Mouse (Mus musculus) embryo, embryonic 10 days (tissue): Measurements from ENCODE around the gene Diaph3.
A peak's percentile ranks its signal among the peaks of the same experiment; 100 is the strongest.

Source experiments
- DNase-seq: peaks from one replicate; pipeline ENCODE4 v3.0.0-alpha.2; 2015; ENCODE audit warnings: low spot score

Diaph3 gene

DNA sequence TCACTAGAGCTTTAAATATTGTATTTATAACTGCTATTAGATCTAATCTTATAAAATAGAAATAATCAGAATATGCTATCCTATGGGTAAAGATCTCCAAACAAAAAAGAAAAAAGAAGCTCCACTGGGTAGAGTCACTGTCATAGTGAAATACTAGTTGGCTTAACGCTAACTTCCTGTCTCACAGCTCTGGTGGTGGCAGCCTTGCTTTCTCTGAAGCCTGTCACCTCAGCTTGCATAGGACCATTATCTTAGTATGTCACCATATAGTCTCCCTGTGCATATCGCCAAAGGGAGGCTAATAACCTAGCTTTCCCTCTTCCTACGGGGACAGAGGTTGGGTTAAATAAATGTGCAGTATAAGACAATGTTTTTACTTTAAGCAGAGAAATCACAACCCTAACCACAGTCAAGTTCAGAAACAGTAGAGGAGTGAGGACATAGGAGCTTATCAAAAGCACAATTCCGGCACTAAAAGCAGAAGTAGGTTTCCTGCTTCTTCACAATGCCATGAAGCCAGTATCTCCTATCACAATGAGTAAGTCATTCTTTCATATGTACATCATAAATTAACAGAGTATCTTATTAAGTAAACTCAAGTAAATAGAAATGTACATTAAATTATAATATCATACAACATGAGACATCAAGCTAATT lies 293.8 kb downstream of the Diaph3 start:
- no peak for DNase-seq

- no peak for DNase-seq
Measured at GRCm38 (mm10) chr14:86844075-86844474, 297.0 kb downstream of the Diaph3 start.

DNA sequence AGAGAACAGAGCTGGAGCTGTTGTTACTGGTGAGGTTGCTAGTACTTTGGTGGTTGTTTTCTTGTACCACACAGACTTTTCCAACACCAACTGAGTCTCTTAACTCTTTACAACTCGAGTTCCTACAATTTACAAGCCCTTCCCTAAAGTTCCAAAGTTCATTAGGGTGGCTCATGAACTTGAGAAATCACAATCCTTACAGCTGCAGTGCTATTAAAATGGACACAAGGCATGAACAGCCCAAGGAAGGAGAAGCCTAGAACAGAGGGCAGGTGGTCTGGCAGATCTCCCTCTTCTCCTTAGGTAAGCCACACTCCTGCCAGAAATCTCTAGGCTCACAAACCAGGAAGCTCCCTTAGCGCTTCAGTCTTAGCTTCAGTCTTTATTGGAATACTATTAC lies 303.4 kb downstream of the Diaph3 start:
- DNase-seq, result no peak

GRCm38 (mm10) chr14:86834851-86835250 lies 306.2 kb downstream of the Diaph3 start:
- DNase-seq, result no peak

GRCm38 (mm10) chr14:86834269-86834668 lies 306.8 kb downstream of the Diaph3 start:
- no peak for DNase-seq

GRCm38 (mm10) chr14:86833003-86833402 lies 308.0 kb downstream of the Diaph3 start:
- DNase-seq, result no peak

GRCm38 (mm10) chr14:86816246-86816645 lies 324.8 kb downstream of the Diaph3 start:
- DNase-seq, result no peak

DNA sequence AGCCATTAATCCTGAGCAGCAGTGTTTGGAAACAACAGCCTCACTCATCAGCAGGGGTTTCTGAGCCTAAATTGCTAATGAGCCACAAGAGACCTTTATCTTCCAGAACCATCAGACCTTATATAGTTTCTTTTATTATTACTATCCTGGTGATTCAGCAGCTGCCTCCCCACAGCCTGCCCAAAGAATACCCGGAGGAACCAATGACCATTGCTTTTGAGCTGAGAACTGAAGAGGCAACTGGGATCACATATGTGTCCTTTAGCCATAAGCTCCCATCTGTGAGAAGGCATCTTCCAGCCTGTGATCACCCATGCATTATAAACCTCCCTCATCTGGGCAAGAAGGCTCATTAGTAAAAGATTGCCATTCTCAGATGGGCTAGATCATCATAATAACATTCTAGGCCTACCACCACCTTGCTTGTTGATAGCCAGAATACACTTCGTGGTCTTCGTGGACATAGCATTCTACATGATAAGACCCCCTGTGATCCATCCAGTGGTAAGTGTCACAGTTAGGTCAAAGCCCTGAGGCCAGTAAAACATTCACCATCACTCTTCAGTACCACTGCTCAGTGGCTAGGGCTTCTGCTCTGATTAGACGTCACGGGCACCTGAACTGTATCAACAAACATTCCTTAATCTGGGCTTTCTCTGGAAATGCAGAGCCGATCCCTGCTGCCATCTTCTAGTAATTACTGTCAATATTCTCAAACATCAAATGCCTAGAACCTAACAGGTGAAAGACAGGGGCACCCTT lies 352.0 kb downstream of the Diaph3 start:
- no peak for DNase-seq

DNA sequence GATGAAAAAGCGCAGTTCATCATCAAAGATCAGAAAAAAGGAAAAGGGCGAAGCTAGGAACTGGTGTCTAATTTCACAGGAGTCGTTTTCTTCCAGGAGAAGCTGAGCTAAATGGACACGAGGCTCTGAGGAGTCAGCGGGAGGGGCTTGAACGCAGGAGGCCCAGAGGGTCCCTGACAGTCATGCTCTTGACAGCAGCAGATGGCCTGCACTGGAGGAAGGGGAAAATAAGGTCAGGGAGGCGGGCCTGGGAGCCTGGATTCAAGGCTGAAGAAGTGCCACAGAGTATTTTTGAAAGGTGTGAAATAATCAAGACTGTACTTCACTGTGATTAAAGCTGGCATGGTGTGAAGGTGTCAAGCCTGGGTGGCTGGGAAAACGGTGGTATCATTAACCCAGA lies 354.2 kb downstream of the Diaph3 start:
- peak; percentile 81 for DNase-seq

DNA sequence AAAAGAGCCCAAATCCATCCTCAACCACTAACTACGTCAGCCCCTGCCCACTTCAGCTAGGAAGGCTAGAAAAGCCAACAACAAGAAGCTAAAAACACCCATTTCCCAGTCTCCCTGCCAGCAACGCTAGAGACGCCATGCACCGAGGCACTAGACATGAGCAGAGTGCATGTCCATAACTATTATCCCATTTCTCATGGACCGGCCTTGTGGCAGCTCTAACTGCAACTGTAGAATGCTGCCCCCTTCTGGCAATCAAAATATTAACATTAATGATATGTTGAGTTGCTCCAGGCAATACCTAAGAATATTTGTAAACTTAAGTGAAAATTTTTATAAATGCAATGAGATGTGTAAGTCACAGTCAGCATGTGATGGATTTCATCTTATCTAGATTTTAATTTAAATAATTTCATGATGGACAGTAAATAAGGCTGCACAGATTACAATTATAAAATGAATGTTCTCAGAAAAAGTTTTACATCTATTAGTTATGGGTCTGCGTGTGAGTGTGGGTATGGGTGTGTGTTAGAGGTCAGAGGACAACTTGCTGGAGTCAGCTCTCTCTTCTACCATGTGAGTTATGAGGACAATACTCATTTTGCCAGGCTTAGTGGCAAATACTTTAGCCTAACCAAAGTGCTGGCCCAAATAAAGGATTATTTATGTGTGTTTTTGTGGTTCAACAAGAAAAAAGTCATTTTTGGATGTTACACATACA lies 359.3 kb downstream of the Diaph3 start:
- peak; percentile 79 for DNase-seq

DNA sequence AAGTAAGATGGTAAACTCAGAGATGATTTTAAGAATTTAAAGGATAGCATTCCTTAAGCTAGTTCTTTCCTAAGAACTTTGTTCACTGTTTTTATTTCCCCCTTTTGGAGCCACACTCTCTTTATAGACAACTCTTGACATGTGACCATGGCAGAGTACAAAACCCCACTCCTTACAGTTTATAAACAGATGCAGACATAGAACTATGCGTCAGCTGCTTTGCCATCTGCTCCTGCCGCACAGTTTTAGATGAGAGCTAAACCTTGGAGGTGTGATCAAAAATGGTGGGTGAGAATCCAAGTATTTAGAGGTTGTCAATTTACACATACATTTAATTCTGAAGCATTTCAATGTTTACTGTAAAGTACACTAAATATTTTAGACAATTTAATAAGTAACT lies 367.7 kb downstream of the Diaph3 start:
- no peak for DNase-seq

DNA sequence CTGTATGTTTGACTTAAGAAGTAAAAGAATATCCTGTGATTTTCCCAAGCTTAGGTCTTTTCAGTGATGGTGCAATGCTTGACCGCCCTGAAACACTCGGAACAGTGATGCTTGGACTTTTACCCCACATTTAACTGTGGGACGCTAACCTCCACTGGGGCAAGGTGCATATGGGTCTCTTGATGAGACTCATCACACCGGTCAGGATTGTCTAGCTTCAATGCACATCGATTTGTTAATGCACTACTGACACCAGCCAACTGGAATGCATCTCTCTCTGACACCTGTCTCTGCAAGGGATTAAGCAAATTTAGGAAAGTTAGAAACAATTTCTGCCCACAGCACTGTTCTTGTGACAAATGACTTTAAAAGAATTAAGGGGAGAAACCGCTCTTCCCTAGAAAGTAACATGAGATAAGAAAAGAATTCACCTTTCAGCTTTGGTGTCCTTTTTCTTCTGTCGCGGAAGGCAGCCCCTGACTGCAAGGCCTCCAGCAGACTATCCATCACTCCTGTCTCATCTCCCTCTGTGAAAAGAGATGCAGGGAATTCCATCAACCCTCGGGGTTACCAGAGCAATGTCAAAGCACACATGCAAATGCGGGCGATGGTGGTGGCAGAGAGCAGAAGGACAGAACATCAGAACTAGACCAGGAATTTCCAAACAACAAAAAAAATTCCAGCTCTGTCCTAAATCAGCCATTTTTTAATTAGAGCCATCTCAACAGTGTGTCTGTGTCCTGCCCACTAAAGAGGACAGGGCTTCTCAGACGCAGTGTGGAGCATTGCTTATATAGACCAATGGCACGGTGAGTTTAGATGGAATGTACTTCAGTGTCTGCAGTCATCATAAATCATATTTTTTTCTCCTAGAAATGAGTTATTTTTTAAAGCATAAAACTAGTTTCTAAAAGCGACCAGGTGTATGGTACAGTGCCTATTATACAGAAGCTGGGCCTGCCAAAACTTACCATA lies 368.6 kb downstream of the Diaph3 start:
- peak; percentile 68 for DNase-seq

GRCm38 (mm10) chr14:86764286-86764685 lies 376.7 kb downstream of the Diaph3 start:
- DNase-seq, result no peak

- no peak for DNase-seq
Measured at GRCm38 (mm10) chr14:86757604-86758520, 383.2 kb downstream of the Diaph3 start.

GRCm38 (mm10) chr14:86757132-86757531 lies 383.9 kb downstream of the Diaph3 start:
- DNase-seq, result no peak

GRCm38 (mm10) chr14:86750351-86750750 lies 390.7 kb downstream of the Diaph3 start:
- no peak for DNase-seq

- DNase-seq, result no peak
Measured at GRCm38 (mm10) chr14:86749425-86749824, 391.6 kb downstream of the Diaph3 start.

- DNase-seq, result peak; percentile 85
Measured at GRCm38 (mm10) chr14:86748876-86749275, 392.2 kb downstream of the Diaph3 start.

GRCm38 (mm10) chr14:86744523-86744922 lies 396.5 kb downstream of the Diaph3 start:
- DNase-seq, result no peak

GRCm38 (mm10) chr14:86741855-86742531 lies 399.0 kb downstream of the Diaph3 start:
- DNase-seq, result no peak
